Mouse (Mus musculus): ENCODE data around the gene Krt33a.

DNA sequence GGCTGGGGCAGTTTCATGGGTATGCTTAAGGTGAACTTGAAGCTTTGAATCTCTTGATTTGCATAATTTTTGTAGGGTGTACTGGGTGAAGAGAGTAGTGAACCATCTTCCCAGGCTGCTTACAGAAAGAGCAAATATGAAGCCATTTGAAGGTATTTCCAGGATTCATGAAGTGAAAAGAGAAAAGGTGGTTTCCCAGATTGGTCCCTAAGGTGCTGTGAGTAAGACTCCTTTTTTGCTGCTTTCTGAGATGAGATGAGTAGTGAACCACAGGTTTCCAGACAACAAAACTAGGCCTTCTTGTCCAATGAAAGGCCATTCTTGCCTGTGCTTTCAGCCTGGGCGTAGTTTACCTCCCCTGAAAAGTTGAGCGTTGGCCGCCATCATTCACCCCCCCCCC is 27.5 kb downstream of the Krt33a start:
- TF ChIP-seq GATA1 (IDR thresholded peaks at IDR 0.05; ENCODE audit: borderline replicate concordance, low read length) = no peak
- no peak for TF ChIP-seq CTCF (IDR thresholded peaks at IDR 0.05; ENCODE audit: low read depth, low read length)
- no peak for TF ChIP-seq TAL1 (conservative IDR thresholded peaks at IDR 0.05; ENCODE audit: low read depth, low read length)
